Mouse (Mus musculus) hindbrain, postnatal 0 days (tissue): ENCODE measurements around the gene Frmd4b. TPM values are rescaled to one million over a fixed set of nuclear protein-coding genes. Genes with fewer than 3 reads are reported as not detected.

Experiments
- ATAC-seq: fragments of 200-750 bp; cut with Nextera tagmentation; 2 replicates; pipeline ENCODE4 v1.8.0; 2017; ENCODE audit warnings: mild to moderate bottlenecking, moderate TSS enrichment, moderate library complexity
- DNase-seq: peaks from one replicate; pipeline ENCODE4 v3.0.0-alpha.2; 2015; ENCODE audit warnings: low spot score
- H3K27ac ChIP-seq: fragments of 300-500 bp; sonication (generic); 2 replicates; pipeline ENCODE4 v1.5.1; 2014; ENCODE audit warnings: mild to moderate bottlenecking
- H3K27me3 ChIP-seq: fragments of 300-500 bp; sonication (generic); 2 replicates; pipeline ENCODE4 v1.6.1; 2014; ENCODE audit warnings: low read length, mixed read lengths; ENCODE audit not compliant: insufficient read depth
- H3K36me3 ChIP-seq: fragments of 300-500 bp; sonication (generic); 2 replicates; pipeline ENCODE4 v1.6.1; 2014; ENCODE audit warnings: low read length, mixed read lengths; ENCODE audit not compliant: insufficient read depth
- H3K4me1 ChIP-seq: fragments of 300-500 bp; sonication (generic); 2 replicates; pipeline ENCODE4 v1.6.1; 2014; ENCODE audit warnings: antibody characterized with exemption, low read length, mixed read lengths; ENCODE audit not compliant: insufficient read depth
- H3K4me2 ChIP-seq: fragments of 300-500 bp; sonication (generic); 2 replicates; pipeline ENCODE4 v1.6.1; 2014; ENCODE audit warnings: low read depth, mild to moderate bottlenecking, low read length, moderate library complexity, mixed read lengths
- H3K4me3 ChIP-seq: fragments of 300-500 bp; sonication (generic); 2 replicates; pipeline ENCODE4 v1.5.1; 2014; ENCODE audit warnings: low read length
- H3K9ac ChIP-seq: fragments of 300-500 bp; sonication (generic); replicated peaks from 2 replicates; pipeline ENCODE4 v1.6.1; 2014; ENCODE audit warnings: mild to moderate bottlenecking, low read length, moderate library complexity, mixed read lengths
- H3K9me3 ChIP-seq: fragments of 300-500 bp; sonication (generic); 2 replicates; pipeline ENCODE4 v1.6.1; 2016; ENCODE audit warnings: low read length, mixed read lengths
- CTCF ChIP-seq: IDR thresholded peaks from 2 replicates; pipeline ENCODE4 v1.5.1; 2016; ENCODE audit warnings: antibody characterized with exemption, control low read depth, low read depth
- WGBS: fragments of 180-500 bp; shearing (Covaris S2); extraction: QIAGEN DNeasy Blood & Tissue Kit; methylation state at CpG from one replicate; pipeline ENCODE4 v1.1.7; 2014; 5-methylcytosine and 5-hydroxymethylcytosine counted together
- polyA plus RNA-seq: library from polyadenylated mRNA; unstranded; fragments of >200 nt; fragmentation: Nextera tagmentation; extraction: Ambion mirVana; gene quantifications from 2 replicates; pipeline ENCODE4 v1.2.1, GENCODE M21; 2015
- total RNA-seq: library from RNA; depleted of rRNA; stranded (reverse); fragments of >200 nt; gene quantifications from 2 replicates; pipeline ENCODE4 v1.2.3, GENCODE M21; 2014

Gene Frmd4b
- total and polyA plus RNA-seq, 2 experiments from 2014 or later: 12.6 to 20.2 TPM

DNA sequence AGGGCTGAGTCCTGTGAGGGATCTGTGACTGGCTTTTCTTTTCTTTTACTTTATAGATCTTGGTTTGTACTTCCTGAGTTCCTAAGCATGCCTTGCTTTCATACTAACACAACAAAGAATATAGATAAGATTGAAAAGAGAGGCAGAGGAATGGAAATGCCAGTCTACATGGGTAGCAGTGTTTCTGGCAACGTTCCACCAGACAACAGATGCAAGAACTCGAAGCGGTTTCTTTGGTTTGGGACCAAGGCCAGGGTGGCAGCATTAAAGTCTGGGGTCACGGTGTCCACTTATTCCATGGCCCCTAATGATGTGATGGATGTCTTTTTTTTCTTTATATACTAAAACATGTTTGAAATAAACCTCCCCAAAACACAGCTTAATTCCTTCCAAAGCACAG, 63.9 kb downstream of the Frmd4b start:
- H3K27ac ChIP-seq: no peak overlapping the region
- no peak for TF ChIP-seq CTCF
- H3K9me3 ChIP-seq: no peaks in the 10 kb centered on the region
- no peak overlapping the region for H3K4me3 ChIP-seq
- ATAC-seq (no peak), DNase-seq (peak; percentile 60)
- H3K4me2 ChIP-seq: no peak overlapping the region
- H3K27me3 ChIP-seq: no peaks in the 10 kb centered on the region
- H3K36me3 ChIP-seq: no peaks in the 10 kb centered on the region
- WGBS: 35% methylated on average over 4 of the region's 4 CpGs
- no peak overlapping the region for H3K9ac ChIP-seq
- peaks cover 9% of the 10 kb centered on the region for H3K4me1 ChIP-seq

DNA sequence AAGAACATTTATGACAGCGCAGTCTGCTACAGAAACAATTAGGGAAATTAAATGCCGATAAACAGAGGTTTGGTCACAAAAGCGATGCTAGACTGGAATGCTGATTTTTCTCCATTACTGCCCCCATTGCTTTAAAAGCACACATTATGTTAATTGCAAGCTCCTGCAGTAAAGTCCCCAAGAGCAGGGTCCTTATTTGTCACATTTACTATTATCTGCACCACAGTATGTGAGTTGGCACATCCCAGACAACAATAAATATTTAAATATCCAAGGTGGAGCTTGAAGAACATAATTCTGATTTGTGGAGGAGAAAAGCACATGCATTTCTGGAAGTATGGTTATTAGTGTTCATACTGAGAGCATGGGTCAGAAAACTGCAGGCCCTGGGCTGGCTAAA, 64.8 kb downstream of the Frmd4b start:
- DNase-seq (no peak), ATAC-seq (no peak)
- H3K9me3 ChIP-seq: no peaks in the 10 kb centered on the region
- no peaks in the 10 kb centered on the region for H3K36me3 ChIP-seq
- no peak overlapping the region for H3K9ac ChIP-seq
- no peak overlapping the region for H3K4me2 ChIP-seq
- no peak overlapping the region for H3K27ac ChIP-seq
- H3K4me1 ChIP-seq: peaks cover 8% of the 10 kb centered on the region
- WGBS: 58% methylated on average over 3 of the region's 3 CpGs
- no peak for TF ChIP-seq CTCF
- no peaks in the 10 kb centered on the region for H3K27me3 ChIP-seq
- H3K4me3 ChIP-seq: no peak overlapping the region

GRCm38 (mm10) chr6:97551884-97552283, 65.5 kb downstream of the Frmd4b start:
- Histone ChIP-seq H3K9ac (no peak overlapping the region), H3K27me3 (no peaks in the 10 kb centered on the region), H3K4me1 (peaks cover 3% of the 10 kb centered on the region), H3K4me2 (no peak overlapping the region), H3K27ac (no peak overlapping the region), H3K4me3 (no peak overlapping the region), H3K36me3 (no peaks in the 10 kb centered on the region), H3K9me3 (no peaks in the 10 kb centered on the region)
- ATAC-seq (peak; percentile 70), DNase-seq (peak; percentile 67)
- 33% methylated on average over 8 of the region's 8 CpGs for WGBS
- TF ChIP-seq CTCF: no peak

DNA sequence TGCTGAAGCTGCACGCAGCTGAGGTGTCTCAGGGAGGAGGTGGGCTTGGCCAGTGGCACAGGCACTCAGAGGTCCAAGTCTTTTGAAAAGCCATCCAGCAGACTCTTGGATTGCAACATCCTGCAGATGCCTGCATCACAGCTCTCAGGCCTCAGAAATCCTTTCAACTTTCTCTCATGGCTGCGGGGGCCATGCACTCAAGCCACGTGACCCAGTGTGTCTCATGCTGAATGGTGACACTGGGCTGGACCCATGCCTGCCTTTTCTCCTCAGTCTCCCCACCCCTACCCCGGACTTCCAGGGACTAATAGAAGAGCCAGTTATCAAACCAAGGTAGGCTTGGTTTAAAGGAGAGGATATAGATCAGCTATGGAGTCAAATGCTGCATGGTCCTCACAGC, 66.2 kb downstream of the Frmd4b start:
- Histone ChIP-seq H3K9ac (no peak overlapping the region), H3K4me1 (peaks cover 3% of the 10 kb centered on the region), H3K27ac (no peak overlapping the region), H3K36me3 (no peaks in the 10 kb centered on the region), H3K27me3 (no peaks in the 10 kb centered on the region), H3K4me3 (no peak overlapping the region), H3K4me2 (no peak overlapping the region), H3K9me3 (no peaks in the 10 kb centered on the region)
- DNase-seq (no peak), ATAC-seq (no peak)
- TF ChIP-seq CTCF: no peak
- WGBS: 83% methylated on average over 4 of the region's 4 CpGs

- DNase-seq: no peak
- Histone ChIP-seq H3K27ac (no peak overlapping the region), H3K9ac (no peak overlapping the region), H3K9me3 (no peaks in the 10 kb centered on the region), H3K27me3 (no peaks in the 10 kb centered on the region; the same call in 1 of the 2 replicates), H3K4me2 (no peak overlapping the region), H3K4me3 (no peak overlapping the region), H3K36me3 (no peaks in the 10 kb centered on the region), H3K4me1 (no peaks in the 10 kb centered on the region)
- no peak for ATAC-seq
- no peak for TF ChIP-seq CTCF
- 50% methylated on average over 2 of the region's 2 CpGs for WGBS
These were observed 76.9 kb downstream of the Frmd4b start for GRCm38 (mm10) chr6:97540458-97540857.

DNA sequence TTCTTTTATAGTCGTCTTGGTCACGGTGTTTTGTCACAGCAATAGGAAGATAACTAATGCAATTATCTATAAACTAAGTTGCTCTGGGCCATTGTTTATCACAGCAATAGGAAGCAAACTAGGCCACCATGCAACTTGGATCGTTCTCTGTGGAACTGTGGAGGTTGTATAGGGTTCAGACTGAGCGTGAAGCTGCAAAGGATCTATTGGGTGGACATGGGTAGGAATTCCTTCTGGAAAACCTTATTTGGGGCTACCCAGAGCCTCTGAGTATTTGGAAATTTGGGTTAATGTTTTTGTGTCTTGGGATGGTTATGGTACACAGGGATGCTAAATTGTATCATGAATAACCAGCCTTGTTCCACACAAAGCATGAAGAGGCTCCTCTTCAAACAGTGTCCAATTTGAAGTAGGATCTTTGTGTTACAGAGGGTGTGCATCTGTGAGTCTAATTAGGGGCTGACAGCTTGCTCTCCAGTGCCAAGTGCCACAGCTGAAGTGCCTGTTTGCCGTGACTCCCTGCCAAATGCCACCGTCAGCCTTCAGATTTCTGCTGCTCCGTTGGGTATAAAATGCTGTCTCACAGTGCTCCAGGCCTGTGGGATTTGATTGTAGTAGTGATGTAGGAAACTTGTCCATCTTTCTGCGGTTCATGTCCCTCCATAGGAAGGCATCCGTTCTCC, 81.4 kb downstream of the Frmd4b start:
- TF ChIP-seq CTCF: no peak
- ATAC-seq: peak; percentile 91
- no peak overlapping the region for H3K9ac ChIP-seq
- no peak overlapping the region for H3K27ac ChIP-seq
- no peaks in the 10 kb centered on the region for H3K9me3 ChIP-seq
- WGBS: 43% methylated on average over 9 of the region's 9 CpGs
- no peak overlapping the region for H3K4me3 ChIP-seq
- peak; percentile 89 for DNase-seq
- no peak overlapping the region for H3K4me2 ChIP-seq
- H3K4me1 ChIP-seq: no peaks in the 10 kb centered on the region
- no peaks in the 10 kb centered on the region; the same call in 1 of the 2 replicates for H3K27me3 ChIP-seq
- no peaks in the 10 kb centered on the region for H3K36me3 ChIP-seq

DNA sequence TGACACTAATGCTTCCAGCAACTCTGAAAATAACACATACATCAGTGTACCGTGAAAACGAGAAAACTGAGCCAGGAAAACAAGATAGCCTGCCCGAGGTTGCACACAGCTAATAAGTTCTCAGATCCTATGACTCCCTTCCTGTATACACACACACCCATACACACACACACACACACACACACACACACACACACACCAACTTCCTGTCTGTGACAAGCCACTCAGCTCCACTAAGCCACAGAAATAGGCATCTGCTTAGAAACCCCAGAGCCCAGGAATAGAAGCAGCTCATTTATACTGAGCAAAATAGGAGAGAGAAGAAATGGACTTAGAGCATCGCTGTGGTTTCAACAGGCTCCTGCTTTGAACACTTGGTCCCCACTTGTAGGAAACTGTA, 86.3 kb downstream of the Frmd4b start:
- no peak overlapping the region for H3K9ac ChIP-seq
- no peak for TF ChIP-seq CTCF
- WGBS: 62% methylated on average over 4 of the region's 4 CpGs
- H3K27ac ChIP-seq: no peak overlapping the region
- no peak overlapping the region for H3K4me2 ChIP-seq
- ATAC-seq (no peak), DNase-seq (no peak)
- no peaks in the 10 kb centered on the region for H3K9me3 ChIP-seq
- no peaks in the 10 kb centered on the region for H3K36me3 ChIP-seq
- H3K4me3 ChIP-seq: no peak overlapping the region
- peaks cover 6% of the 10 kb centered on the region; the same call in 1 of the 2 replicates for H3K4me1 ChIP-seq
- no peaks in the 10 kb centered on the region for H3K27me3 ChIP-seq
